Mouse (Mus musculus): Measurements from ENCODE around the gene Nek8. TPM values are rescaled to one million over a fixed set of nuclear protein-coding genes. Genes with fewer than 3 reads are reported as not detected.
A peak's percentile ranks its signal among the peaks of the same experiment; 100 is the strongest.

The Nek8 gene
- polyA plus RNA-seq, 1 experiment from 2014 or later = 19.9 TPM

DNA sequence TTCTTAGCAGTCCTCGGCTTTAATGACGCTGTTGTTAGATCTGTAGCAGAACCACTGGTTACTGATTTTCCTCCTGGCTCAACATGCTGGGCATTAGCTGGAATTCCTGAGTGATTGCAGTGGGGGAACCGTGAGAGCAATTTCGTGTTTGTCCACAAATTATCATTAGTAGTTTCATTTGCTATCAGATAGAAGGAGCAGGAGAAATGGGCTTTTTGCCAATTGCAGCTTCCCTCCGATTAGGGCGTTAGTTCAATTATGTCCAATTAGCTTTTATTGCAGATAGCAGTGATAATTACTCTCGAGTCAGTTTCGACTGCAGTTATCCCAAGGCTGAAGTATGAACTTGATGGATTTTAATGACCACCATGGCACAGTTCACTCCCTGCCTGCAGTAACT lies 47.0 kb downstream of the Nek8 start:
- H3K36me3 ChIP-seq (ENCODE audit: insufficient read depth, low read length) = no peaks in the 10 kb centered on the region
- no peak overlapping the region for H3K4me3 ChIP-seq (replicated peaks; ENCODE audit: low read depth, low read length)
- DNase-seq (ENCODE audit: low spot score) (no peak), ATAC-seq (replicated peaks; ENCODE audit: low FRiP score, low read depth) (no peak)
- no peak overlapping the region for H3K9ac ChIP-seq (ENCODE audit: low read depth, low read length)
- no peak for TF ChIP-seq CTCF (IDR thresholded peaks at IDR 0.05; ENCODE audit: low read depth)
- no peak overlapping the region for H3K4me2 ChIP-seq (ENCODE audit: low read length)
- H3K27me3 ChIP-seq (ENCODE audit: insufficient read depth, low read length) = no peaks in the 10 kb centered on the region
- 58% methylated on average over 8 of the region's 8 CpGs for WGBS
- no peak overlapping the region for H3K27ac ChIP-seq
- no peaks in the 10 kb centered on the region for H3K9me3 ChIP-seq (replicated peaks; ENCODE audit: low read length)
- peaks cover 7% of the 10 kb centered on the region; the same call in 1 of the 2 replicates for H3K4me1 ChIP-seq (replicated peaks; ENCODE audit: insufficient read depth, low read length)

DNA sequence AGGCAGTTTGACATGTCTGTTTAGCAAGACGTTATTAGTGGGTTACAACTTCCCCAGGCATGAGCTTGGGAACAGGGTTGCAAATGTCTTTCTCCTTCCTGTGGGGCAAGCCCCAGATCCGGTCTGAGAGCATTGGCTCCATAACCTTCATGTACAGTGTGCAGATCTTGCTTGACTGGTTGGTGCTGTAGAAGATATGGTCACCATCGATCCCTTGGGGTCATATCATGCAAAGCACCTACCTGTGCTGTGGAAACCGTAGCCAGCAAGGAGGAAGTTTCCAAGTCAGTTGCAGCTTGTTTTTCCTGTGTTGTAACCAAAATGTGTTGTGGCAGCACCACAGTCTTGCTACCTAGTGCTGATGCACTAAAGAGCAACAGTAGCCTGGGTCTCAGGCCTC lies 49.7 kb downstream of the Nek8 start:
- WGBS = 63% methylated on average over 4 of the region's 4 CpGs
- no peak for ATAC-seq (replicated peaks; ENCODE audit: low FRiP score, low read depth)

DNA sequence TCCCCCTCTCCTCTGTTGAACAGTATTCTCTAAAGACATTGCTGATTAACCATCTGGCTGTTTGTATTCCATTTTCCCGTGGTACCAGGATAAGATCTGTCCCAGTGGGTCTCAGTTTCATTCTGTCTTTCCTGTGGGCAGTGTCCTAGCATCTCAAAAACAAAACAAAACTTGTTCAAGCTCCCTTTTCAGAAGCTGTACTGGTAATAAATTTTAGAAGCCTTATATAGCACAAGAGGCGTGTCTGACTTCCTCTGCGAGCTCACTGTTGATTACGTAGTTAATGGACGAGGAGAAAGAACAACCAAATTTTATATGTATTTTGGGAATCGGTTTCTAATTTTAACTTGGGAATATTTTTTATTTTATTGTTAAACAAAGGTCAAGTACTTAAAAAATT lies 50.8 kb downstream of the Nek8 start:
- Histone ChIP-seq H3K4me1 (replicated peaks; ENCODE audit: insufficient read depth, low read length) (peaks cover 7% of the 10 kb centered on the region; the same call in 1 of the 2 replicates), H3K4me2 (ENCODE audit: low read length) (peak overlapping the region; percentile 21; the same call in 1 of the 2 replicates), H3K27ac (peak overlapping the region; percentile 64; the same call in 1 of the 2 replicates), H3K36me3 (ENCODE audit: insufficient read depth, low read length) (no peaks in the 10 kb centered on the region), H3K4me3 (replicated peaks; ENCODE audit: low read depth, low read length) (no peak overlapping the region), H3K9ac (ENCODE audit: low read depth, low read length) (no peak overlapping the region), H3K9me3 (replicated peaks; ENCODE audit: low read length) (no peaks in the 10 kb centered on the region), H3K27me3 (ENCODE audit: insufficient read depth, low read length) (no peaks in the 10 kb centered on the region)
- no peak for TF ChIP-seq CTCF (IDR thresholded peaks at IDR 0.05; ENCODE audit: low read depth)
- 32% methylated on average over 6 of the region's 6 CpGs for WGBS
- DNase-seq (ENCODE audit: low spot score) = peak; percentile 79
- ATAC-seq (replicated peaks; ENCODE audit: low FRiP score, low read depth) = no peak

More for the DNA sequence above, 49.7 kb downstream of the Nek8 start:
- H3K9ac ChIP-seq (ENCODE audit: low read depth, low read length) = no peak overlapping the region
- DNase-seq (ENCODE audit: low spot score) = no peak
- TF ChIP-seq CTCF (IDR thresholded peaks at IDR 0.05; ENCODE audit: low read depth) = no peak
- no peak overlapping the region for H3K4me2 ChIP-seq (ENCODE audit: low read length)
- no peaks in the 10 kb centered on the region for H3K27me3 ChIP-seq (ENCODE audit: insufficient read depth, low read length)
- peaks cover 7% of the 10 kb centered on the region; the same call in 1 of the 2 replicates for H3K4me1 ChIP-seq (replicated peaks; ENCODE audit: insufficient read depth, low read length)
- H3K4me3 ChIP-seq (replicated peaks; ENCODE audit: low read depth, low read length) = no peak overlapping the region
- no peaks in the 10 kb centered on the region for H3K9me3 ChIP-seq (replicated peaks; ENCODE audit: low read length)
- H3K36me3 ChIP-seq (ENCODE audit: insufficient read depth, low read length) = no peaks in the 10 kb centered on the region
- H3K27ac ChIP-seq = 0 out of 2 replicates have a peak overlapping the region, but pooled peaks have one; percentile 50

DNA sequence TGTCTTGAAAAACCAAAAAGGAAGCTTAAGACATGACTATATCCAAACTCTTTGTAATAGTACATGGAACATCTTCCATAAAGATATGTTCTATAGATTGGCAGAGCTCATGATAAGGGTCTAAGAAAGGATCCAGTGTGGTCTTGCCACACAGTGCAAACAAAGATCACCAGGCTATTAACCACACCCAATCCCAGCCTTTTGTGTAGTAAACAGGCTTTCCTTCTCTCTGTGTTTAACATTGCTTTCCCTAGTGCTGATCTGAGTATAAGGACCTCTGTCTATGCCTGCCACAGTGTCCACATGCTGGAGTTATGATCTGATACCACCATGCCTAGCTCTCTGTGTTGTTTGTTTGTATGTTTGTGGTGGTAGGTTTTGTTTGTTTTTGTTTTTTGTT lies 52.7 kb downstream of the Nek8 start:
- Histone ChIP-seq H3K4me1 (replicated peaks; ENCODE audit: insufficient read depth, low read length) (peaks cover 10% of the 10 kb centered on the region; the same call in 1 of the 2 replicates), H3K4me2 (ENCODE audit: low read length) (no peak overlapping the region), H3K9ac (ENCODE audit: low read depth, low read length) (no peak overlapping the region), H3K36me3 (ENCODE audit: insufficient read depth, low read length) (no peaks in the 10 kb centered on the region), H3K27me3 (ENCODE audit: insufficient read depth, low read length) (no peaks in the 10 kb centered on the region), H3K27ac (no peak overlapping the region), H3K4me3 (replicated peaks; ENCODE audit: low read depth, low read length) (no peak overlapping the region), H3K9me3 (replicated peaks; ENCODE audit: low read length) (no peaks in the 10 kb centered on the region)
- TF ChIP-seq CTCF (IDR thresholded peaks at IDR 0.05; ENCODE audit: low read depth) = no peak
- no peak for DNase-seq (ENCODE audit: low spot score)
- no peak for ATAC-seq (replicated peaks; ENCODE audit: low FRiP score, low read depth)

DNA sequence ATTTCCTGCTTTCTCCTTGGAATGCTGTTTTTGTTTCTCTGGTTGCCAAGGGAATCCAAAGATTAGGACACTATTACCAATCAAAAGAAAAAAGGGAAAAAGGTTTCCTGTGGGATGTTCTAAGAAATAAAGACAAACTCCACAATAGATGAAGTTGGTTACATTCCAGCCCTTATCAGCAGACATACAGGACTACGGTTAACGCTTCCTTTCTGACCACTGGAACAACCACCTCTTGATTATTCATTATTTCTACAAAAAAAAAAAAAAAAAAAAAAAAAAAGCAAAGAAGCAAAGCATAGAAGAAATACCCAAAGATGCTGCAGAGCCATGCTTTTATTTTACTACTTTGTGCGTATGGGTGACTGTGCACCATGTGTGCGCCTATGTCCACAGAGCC lies 53.7 kb downstream of the Nek8 start:
- Histone ChIP-seq H3K27me3 (ENCODE audit: insufficient read depth, low read length) (no peaks in the 10 kb centered on the region), H3K4me2 (ENCODE audit: low read length) (no peak overlapping the region), H3K4me1 (replicated peaks; ENCODE audit: insufficient read depth, low read length) (peaks cover 10% of the 10 kb centered on the region; the same call in 1 of the 2 replicates), H3K9ac (ENCODE audit: low read depth, low read length) (no peak overlapping the region), H3K4me3 (replicated peaks; ENCODE audit: low read depth, low read length) (no peak overlapping the region), H3K36me3 (ENCODE audit: insufficient read depth, low read length) (no peaks in the 10 kb centered on the region), H3K27ac (no peak overlapping the region), H3K9me3 (replicated peaks; ENCODE audit: low read length) (no peaks in the 10 kb centered on the region)
- peak; percentile 11 for DNase-seq (ENCODE audit: low spot score)
- TF ChIP-seq CTCF (IDR thresholded peaks at IDR 0.05; ENCODE audit: low read depth) = no peak
- 88% methylated on average over 4 of the region's 4 CpGs for WGBS
- ATAC-seq (replicated peaks; ENCODE audit: low FRiP score, low read depth) = no peak

DNA sequence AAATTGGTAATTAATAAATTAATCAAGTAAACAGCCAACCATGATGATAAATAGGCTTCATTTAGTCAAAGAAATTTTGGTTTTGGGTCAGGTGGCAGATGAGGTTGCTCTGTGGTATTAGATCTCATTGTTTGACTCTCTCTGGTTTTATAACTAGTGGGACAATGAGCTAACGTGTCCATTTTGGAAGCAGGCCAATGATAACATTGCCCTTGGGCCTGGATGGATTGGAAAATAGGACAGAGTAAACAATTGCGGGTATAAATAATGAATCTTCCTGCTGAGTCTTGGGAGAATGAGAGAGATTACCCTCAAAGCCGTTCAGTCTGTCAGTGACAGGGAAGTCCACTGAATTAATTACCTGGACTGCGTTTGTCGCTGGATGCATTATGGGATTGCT lies 55.3 kb downstream of the Nek8 start:
- Histone ChIP-seq H3K27ac (no peak overlapping the region), H3K27me3 (ENCODE audit: insufficient read depth, low read length) (no peaks in the 10 kb centered on the region), H3K9me3 (replicated peaks; ENCODE audit: low read length) (no peaks in the 10 kb centered on the region), H3K4me1 (replicated peaks; ENCODE audit: insufficient read depth, low read length) (peaks cover 9% of the 10 kb centered on the region; the same call in 1 of the 2 replicates), H3K4me3 (replicated peaks; ENCODE audit: low read depth, low read length) (no peak overlapping the region), H3K36me3 (ENCODE audit: insufficient read depth, low read length) (no peaks in the 10 kb centered on the region), H3K9ac (ENCODE audit: low read depth, low read length) (no peak overlapping the region), H3K4me2 (ENCODE audit: low read length) (no peak overlapping the region)
- DNase-seq (ENCODE audit: low spot score) (peak; percentile 47), ATAC-seq (replicated peaks; ENCODE audit: low FRiP score, low read depth) (no peak)
- 30% methylated on average over 5 of the region's 5 CpGs for WGBS
- no peak for TF ChIP-seq CTCF (IDR thresholded peaks at IDR 0.05; ENCODE audit: low read depth)

DNA sequence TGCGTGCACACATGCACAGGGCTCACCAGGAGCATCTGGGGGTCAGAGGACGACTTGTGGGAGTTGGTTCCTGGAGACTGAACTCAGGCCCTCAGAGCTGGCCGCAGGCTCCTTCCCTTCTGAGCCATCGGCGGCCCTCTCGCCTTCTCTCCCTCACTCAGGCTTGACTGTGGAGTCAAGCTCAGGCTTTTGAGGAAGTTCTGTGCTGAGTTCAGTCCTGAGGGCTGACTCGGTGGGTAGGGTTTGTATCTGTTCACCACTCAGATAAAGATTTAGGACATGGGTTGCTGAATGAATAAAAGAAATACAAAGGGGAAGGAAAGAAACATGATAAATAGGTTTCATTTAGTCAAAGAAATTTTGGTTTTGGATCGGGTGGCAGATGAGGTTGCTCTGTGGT lies 56.6 kb downstream of the Nek8 start:
- H3K36me3 ChIP-seq (ENCODE audit: insufficient read depth, low read length) = no peaks in the 10 kb centered on the region
- no peaks in the 10 kb centered on the region for H3K9me3 ChIP-seq (replicated peaks; ENCODE audit: low read length)
- no peak overlapping the region for H3K27ac ChIP-seq
- H3K27me3 ChIP-seq (ENCODE audit: insufficient read depth, low read length) = no peaks in the 10 kb centered on the region
- ATAC-seq (replicated peaks; ENCODE audit: low FRiP score, low read depth) = no peak
- WGBS = 63% methylated on average over 8 of the region's 8 CpGs
- H3K4me2 ChIP-seq (ENCODE audit: low read length) = no peak overlapping the region
- no peak for TF ChIP-seq CTCF (IDR thresholded peaks at IDR 0.05; ENCODE audit: low read depth)
- H3K4me1 ChIP-seq (replicated peaks; ENCODE audit: insufficient read depth, low read length) = peaks cover 9% of the 10 kb centered on the region; the same call in 1 of the 2 replicates
- H3K4me3 ChIP-seq (replicated peaks; ENCODE audit: low read depth, low read length) = no peak overlapping the region
- no peak overlapping the region for H3K9ac ChIP-seq (ENCODE audit: low read depth, low read length)
- DNase-seq (ENCODE audit: low spot score) = no peak

Measured in kidney, postnatal 0 days (tissue).